Mouse (Mus musculus) natural killer cell, adult 2 months (primary cell): ENCODE measurements around the gene Mtnr1b.
"Not testable (repeated sequence)": the region's sequence is repeated elsewhere in the genome, so short reads cannot be mapped to it uniquely, and the experiment has no call there.

Source experiments
- DNase-seq, 2 experiments: peaks; one replicate each; pipeline ENCODE4 v3.0.0; 2022; ENCODE audit warnings: low spot score in 2 of 2

Mtnr1b gene

GRCm38 (mm10) chr9:15874506-15875160 lies at the start of gene Mtnr1b:
Gene Mtnr1b (minus strand): TSS chr9:15874556.
- DNase-seq, result no peak

DNA sequence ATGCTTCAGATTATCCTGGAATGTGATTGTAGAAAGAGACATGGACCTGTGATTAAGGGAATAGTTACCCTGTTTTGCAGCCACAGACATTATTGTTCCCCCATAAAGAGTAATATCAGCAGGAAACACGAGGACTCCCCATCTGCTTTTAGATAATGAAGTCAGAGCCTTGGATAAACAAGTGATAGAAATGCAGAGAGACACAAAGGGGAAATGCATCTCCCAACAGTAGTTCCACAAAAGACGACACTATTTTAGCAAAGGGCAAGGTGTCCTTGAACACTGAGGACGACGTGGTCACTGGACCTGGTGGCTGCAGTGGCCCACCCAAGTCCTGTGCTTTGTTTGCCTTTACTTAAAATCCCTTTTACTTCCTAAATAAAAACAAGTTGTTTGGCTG lies 45.9 kb upstream of the Mtnr1b start:
- DNase-seq, result no peak

DNA sequence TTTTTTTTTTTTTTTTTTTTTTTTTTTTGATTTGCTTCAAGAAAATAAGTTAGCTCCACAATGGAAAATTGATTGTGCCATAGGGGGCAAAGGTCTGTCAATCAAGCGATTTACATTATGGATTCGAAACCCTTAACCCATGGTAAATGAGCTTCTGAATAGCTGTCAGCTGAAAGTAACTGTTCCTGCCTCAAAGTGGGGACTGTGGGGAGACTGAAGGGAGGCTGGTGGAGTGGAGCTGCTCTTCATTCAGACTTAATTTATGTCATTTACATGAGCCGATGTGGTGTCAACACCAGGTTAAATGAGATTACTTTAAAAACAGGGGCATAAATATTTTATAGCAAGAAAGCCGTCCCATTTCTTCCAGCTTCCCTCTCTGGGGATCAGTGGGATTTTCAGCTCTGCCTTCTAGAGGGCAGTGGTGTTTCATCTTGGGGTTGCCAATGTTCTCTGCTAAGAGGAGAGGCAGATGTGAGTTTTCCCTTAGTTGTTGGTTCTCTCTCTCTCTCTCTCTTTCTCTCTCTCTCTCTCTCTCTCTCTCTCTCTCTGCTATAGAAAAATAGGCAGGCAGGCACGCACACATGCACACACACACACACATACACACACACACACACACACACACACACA lies 45.1 kb upstream of the Mtnr1b start:
- no peak for DNase-seq

DNA sequence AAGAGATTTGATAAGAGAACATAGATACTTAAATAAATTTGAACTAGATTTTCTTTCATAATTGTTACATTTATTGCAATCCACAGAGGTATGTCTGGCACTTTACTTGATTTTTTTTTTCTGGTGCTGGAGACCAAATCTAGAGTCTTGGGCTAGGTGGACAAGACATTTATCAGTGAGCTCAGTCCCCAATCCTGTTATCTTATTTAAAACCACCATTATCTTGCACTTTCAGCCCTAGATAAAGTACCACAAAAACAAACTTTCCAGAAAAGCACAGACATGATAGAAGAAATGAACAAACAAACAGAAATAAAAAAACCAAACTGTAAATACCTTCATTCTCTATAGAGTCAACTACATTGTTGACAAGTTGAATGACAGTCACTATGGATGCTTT lies 42.2 kb upstream of the Mtnr1b start:
- no peak for DNase-seq

DNA sequence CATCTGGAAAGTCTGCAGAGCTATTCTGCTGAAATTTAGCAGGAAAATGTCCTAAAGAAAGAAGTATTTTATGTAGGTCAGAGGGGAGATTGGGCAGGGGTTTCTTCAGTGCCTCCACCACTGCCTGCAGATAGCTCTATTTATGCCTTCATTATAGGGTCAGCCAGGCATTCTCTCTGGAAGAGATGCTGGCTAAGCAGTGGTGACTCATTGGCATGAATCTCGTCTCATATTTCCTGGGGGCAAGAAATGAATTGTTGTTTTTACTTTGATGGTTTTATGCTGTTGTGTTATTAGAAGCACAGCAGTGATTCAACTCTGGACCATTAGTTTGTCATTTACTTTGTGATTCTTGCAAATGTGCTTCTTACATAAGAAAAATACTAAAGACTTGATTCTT lies 38.4 kb upstream of the Mtnr1b start:
- DNase-seq, result no peak

DNA sequence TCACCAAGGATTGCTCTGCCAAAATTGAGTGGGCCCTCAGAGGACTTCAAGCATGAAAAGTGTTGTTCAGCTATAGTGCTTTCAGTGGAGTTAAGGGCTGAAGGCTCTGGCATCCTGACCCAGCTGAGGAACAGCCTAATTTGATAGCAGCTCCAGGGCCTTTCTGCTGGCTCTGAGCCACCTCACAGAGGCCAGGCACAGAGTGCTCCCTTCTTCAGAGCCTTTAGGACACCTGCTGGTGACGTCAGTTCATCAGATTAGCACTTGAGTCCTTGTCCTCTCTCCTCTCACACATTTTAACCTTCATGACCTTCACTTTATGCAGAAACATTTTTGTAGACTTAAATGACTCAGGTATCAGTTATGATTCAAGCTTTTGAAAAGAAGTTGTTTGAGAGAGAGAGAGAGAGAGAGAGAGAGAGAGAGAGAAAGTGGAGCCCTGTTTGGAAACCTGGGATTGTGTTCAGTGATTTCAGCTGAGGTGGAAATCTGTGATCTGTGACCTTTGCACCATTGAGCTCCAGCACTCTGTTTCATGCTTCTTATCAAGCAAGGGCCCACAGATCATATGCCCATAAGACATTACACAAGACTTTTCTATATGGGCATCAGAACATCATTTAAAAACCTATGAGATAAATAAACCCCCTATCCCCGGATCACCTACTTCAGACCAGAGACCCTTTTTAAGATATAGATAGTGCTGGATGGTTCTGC lies 35.2 kb upstream of the Mtnr1b start:
- no peak for DNase-seq

DNA sequence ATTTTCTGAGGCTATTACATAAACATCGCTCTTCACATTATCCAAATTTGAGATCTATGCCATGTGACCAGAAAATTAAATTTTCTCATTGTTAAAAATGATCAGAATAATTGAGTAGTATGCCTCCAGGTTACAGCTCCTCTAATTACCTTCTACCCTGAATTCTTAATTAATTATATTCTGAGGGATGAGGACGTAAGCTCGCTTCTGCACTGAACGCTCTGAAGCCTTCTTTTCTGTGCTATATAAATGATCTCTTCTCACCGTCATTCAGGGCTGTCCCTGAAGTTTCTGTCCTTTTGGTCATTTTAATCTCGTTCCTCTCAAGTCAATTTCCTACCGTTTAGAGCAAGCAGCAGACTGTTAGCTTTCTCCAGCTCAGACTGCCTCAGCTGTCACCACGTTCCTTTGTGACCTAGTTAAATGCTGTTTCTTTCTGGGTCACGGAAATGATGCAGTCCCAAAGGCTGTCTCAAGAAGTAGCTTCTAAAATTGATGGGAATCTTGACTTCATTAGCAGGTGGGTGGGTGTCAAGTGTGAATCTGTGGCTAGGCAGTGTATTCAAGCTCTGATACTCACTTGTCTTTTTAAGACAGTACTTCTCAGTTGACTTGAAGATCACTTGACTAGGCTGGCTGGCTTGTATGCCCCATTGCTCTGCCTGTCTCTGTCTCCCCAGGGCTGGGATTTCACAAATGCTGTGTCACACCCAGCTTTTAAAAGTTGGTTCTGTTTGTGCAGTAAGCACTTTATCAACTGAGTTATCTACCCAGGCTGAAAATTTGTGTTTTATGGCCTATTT lies 29.8 kb upstream of the Mtnr1b start:
- DNase-seq, result no peak

GRCm38 (mm10) chr9:15898112-15898511 lies 23.8 kb upstream of the Mtnr1b start:
- DNase-seq, result no peak

DNA sequence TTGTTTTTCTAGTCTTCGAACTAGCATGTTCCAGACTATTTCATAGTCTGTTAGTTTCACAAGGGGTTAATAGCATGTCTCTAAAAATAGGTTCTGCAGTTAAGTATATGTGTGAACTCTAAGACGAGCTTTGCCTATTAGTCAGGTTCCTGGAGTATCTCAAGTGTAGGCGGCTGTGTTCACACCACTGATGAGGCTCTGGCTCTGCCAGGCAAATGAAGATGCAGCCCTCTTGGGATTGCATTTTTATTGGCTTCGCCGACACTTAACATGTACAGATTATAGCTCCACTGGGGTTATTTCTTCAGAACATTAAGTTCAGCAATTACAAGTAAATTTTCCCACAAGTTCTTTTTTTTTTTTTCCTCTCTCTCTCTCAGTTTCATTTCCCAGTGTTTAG lies 12.4 kb upstream of the Mtnr1b start:
- no peak for DNase-seq

GRCm38 (mm10) chr9:15880754-15881153 lies 6.4 kb upstream of the Mtnr1b start:
- no peak for DNase-seq

DNA sequence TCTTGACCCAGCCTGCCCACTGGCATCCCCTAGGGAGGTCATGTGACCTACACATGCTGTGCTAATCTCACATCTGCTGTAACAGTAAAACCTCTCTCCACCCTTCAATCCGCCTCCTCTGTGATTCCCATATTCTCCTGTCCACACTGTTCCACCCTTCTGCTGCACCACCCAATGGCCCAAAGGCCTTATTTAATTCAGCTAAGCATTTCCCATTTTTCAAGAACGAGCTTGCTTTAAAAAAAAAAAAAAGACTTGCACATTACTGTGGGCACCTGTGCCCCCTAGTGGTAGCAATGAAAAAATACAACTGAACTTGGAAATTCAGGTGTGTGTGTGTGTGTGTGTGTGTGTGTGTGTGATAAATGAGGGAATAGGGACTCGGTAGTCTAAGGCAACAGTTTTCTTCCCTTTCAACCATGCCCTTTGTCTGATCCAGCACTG lies 5.8 kb upstream of the Mtnr1b start:
- peak in 1 of 2 experiments; percentile 1 for DNase-seq

DNA sequence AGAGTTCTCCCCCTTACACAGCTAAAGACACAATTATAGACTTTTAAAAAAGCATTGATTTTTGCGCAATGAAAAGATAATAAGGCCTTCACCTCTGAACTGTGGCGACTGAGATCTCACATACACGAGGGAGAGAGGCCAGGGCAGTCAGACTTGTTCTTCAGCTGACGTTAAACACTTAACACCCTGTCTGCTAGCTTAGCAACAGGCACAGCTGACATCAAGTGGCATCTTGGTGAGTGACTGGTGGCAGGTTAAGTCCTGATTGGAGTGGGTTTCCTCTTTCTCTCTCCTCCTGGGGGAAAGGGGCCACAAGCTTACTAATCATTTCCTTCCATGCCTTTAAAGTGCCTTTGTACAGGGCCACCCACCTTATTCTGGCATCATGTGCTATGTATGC lies 4.3 kb downstream of the Mtnr1b start:
- no peak for DNase-seq

DNA sequence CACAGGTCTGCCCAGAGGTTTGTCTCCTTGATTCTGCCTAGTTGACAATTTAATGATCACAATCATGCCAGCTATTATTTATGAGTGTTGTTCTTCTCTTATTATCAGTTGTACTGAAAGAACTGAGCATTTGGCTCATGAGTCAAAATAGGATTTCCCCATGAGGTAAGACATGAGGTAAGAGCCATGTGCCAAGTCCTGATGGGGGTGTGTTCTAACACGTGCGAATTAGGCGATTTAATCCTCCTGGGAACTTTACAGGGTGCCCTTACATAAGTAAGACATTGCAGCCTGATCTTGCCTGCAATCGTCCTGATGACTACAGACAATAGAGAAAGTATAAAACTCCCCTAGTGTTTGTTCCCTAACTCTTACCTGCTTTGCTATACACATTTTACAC lies 4.9 kb downstream of the Mtnr1b start:
- DNase-seq, result no peak

DNA sequence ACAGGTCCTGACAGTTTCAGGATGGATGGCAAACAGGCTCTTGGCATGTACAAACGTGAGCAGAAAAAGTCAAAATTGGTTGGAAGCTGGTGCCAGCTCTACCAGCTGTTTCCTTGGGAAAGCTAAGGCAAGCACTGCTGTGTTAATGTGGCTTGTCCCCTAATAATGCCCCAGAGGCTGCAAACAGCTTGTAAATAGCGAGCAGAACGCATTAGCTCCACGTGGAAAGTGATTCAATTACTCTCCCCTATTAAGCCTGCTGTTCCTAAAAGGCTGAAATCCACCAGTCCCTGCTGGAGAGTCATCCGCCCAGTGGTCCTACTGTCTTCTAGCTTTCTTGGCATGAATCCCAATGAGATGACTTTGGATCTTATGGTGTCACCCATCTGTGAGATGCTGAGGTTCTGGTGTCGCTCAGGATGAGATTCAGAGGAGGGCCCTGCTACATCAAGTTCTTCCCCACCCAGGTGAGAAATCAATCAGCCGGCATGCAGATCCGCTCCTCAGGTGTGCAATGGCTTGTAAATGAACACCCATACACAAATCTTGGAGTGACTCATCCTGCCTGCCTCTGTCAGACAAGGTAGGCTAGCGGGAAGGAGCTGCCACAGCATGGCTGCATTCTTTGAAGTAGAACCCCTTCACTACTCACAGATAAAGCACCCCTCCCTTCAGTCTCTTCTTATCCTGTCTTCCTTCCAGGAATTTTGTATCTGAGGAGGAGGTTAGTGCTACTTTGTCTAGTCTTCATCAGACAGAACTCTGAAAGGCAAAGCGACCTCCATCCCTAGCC lies 7.9 kb downstream of the Mtnr1b start:
- DNase-seq, result no peak

DNA sequence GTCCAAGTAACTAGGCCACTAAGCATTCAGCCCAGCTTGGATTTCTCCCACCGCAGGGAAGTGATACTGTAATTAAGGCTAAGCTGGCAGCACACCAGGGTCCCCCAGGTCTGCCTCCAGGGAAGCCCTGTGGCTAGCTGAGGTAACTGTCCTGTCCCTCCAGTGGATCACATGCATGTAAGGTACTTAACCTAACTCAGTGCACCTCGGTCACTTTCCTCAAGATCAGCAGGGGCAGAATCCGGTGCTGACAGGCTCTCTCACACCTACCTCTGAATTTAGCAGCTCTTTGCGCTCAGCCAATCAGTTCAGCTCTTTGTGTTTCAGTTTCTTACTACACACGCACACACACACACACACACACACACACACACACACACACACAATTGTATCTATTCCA lies 13.0 kb downstream of the Mtnr1b start:
- DNase-seq, result no peak

DNA sequence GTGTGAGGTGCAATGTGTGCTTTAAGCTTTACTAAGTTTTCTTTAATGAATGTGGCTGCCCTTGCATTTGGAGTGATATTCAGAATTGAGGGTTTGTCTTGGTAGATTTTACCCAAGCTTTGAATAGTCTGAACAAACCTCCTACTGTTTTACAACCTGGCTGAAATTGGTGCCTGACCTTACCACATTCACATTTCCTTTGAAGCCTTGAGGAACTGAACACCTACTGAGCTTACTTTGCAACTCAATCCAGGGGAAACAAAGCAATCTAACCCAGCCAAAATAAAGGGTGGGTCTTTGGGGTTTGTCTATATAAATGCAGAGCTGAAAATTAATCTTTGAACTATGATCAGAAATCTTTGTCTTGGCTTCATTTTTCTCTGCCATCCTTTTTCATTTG lies 23.6 kb downstream of the Mtnr1b start:
- no peak for DNase-seq

DNA sequence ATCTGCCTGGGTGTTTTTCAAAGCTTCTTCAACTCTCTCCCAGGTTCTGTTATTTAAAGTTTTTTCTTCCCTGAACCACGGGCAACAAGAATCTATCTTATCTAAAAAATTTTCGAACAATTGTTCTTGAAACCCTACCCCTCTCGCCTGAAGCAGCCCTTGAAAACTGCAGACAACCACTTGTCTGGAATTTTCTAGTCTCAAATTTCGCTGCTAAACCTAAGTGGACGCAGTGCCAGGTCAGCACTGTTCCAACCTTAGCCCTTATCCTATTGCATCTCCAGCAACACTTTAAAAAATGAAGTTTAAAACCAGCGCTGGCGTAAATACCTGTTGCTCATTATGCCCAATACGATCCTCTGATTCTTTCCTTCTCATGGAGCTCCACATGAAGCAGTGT lies 29.0 kb downstream of the Mtnr1b start:
- DNase-seq, result no peak

DNA sequence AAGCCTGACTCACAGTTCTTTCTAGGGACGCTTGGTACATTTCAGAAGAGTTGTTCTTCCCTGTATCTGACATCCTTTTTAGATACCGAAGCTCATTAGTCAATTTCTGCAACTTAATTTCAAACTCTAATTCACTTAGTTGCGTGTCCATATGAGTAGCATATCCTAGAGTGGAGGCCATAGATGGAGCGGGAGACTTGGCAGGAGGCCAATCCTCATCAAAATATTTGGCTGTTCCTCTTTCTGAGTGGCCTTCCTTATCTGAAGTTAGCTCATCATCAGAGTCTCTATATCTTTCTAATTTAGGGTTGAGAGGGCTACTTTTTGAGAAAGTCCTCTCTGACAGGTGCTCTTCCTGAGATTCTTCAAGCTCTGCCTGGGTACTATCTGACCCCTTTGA lies 29.4 kb downstream of the Mtnr1b start:
- DNase-seq, result not testable (repeated sequence)

GRCm38 (mm10) chr9:15813002-15813911 lies 61.1 kb downstream of the Mtnr1b start:
- DNase-seq, result no peak

- DNase-seq, result no peak
These were observed 70.1 kb downstream of the Mtnr1b start for GRCm38 (mm10) chr9:15804296-15804695.
